Mouse (Mus musculus): ENCODE results near the gene Cib4. TPM values are rescaled to one million over a fixed set of nuclear protein-coding genes. Genes with fewer than 3 reads are reported as not detected.

Cib4 gene
- polyA plus RNA-seq, 1 experiment from 2014 or later: not detected

DNA sequence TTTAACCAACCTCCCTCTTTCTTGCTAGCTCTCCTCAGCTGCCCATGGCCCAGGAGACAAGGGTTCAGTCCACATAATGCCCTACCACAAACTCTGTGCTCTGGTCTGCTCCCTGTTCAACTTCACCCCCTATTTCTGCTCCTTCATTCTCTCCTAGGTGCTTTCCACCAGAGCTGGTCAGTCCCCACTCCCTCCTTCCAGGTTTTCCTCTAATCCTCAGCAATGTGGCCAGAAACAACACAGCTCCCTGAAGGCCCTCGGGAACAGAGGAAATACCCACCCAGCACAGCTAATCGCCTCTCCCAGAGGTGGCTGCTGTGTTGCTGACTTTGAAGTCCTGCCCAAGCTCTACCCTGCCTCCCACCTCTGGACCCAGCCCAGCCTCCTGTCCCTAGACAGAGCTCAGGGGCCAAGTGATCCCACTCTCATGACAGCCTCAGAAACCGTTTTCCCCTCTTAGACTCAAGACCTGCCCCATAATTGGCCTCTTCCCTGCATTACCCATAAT lies 14.4 kb upstream of the Cib4 start:
- Histone ChIP-seq H3K9ac (no peak overlapping the region), H3K4me3 (replicated peaks) (no peak overlapping the region), H3K4me2 (no peak overlapping the region), H3K36me3 (replicated peaks) (no peaks in the 10 kb centered on the region), H3K27me3 (no peaks in the 10 kb centered on the region; the same call in 1 of the 2 replicates), H3K27ac (no peak overlapping the region), H3K9me3 (no peaks in the 10 kb centered on the region), H3K4me1 (no peaks in the 10 kb centered on the region)
- 36% methylated on average over 3 of the region's 3 CpGs for WGBS
- ATAC-seq (ENCODE audit: low FRiP score): no peak

DNA sequence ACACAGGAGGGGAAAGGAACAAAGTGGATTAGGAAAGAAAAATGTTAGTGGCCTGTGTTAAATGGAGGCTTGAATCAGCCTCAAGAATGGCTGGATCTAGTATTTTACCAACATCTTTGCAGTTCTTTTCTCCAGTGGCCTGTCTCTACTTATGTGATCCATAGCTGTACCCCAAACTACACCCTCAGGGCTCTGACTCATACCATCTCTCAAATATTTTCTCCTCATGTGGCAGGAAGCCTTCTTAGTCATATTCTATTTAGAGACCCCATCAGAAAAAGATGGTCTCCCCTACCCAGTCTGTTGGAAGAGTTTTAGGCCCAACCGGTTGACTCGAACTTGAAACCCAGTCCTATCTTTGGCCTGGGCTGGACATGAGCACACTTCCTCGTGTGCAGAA lies 13.8 kb upstream of the Cib4 start:
- H3K9ac ChIP-seq: no peak overlapping the region
- no peak overlapping the region for H3K27ac ChIP-seq
- no peaks in the 10 kb centered on the region for H3K4me1 ChIP-seq
- H3K9me3 ChIP-seq: no peaks in the 10 kb centered on the region
- H3K4me2 ChIP-seq: no peak overlapping the region
- no peaks in the 10 kb centered on the region; the same call in 1 of the 2 replicates for H3K27me3 ChIP-seq
- H3K36me3 ChIP-seq (replicated peaks): no peaks in the 10 kb centered on the region
- ATAC-seq (ENCODE audit: low FRiP score): no peak
- 82% methylated on average over 3 of the region's 3 CpGs for WGBS
- no peak overlapping the region for H3K4me3 ChIP-seq (replicated peaks)

DNA sequence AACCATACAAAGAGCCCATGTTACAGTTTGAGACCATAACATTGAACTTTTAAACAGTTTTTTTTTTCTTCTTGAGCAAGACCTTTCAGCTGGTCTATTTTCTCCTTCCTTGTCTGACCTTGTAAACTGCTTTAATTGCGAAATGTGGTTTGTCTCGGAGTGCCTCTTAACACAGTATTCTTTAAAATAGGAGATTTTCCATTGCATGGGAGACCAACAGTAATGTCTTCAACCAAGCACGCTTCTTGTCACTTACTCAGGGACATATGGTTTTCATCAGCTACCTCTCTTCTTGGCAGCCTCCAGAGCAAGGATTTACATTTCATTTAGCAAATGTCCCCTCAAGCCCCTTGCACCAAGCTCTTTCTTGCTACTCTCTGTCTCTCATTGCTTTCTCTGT lies 10.6 kb upstream of the Cib4 start:
- no peak overlapping the region for H3K4me3 ChIP-seq (replicated peaks)
- no peak overlapping the region for H3K4me2 ChIP-seq
- H3K9ac ChIP-seq: no peak overlapping the region
- WGBS: 87% methylated on average over 3 of the region's 3 CpGs
- no peak for ATAC-seq (ENCODE audit: low FRiP score)
- H3K36me3 ChIP-seq (replicated peaks): no peaks in the 10 kb centered on the region
- no peaks in the 10 kb centered on the region; the same call in 1 of the 2 replicates for H3K27me3 ChIP-seq
- no peaks in the 10 kb centered on the region for H3K4me1 ChIP-seq
- no peaks in the 10 kb centered on the region for H3K9me3 ChIP-seq
- H3K27ac ChIP-seq: no peak overlapping the region

DNA sequence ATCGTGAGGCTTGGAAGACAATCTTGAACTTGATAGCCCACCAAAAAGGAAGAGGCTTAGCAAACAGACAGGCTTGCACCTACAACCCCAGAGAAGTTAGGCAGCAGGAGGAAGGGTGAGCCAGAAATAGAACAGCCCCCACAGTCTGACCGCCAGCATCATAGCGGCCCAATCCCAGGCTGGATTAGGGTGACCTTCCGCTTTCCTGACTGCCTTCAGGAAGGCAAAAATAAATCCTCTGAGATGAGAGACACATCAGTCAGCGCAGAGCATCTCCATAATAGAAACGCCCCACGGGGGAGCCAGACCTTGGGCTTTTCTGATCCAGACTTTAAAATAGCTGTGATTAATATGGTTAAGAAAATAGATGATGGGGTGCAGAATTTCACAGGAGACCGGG lies 9.3 kb upstream of the Cib4 start:
- H3K9ac ChIP-seq: no peak overlapping the region

DNA sequence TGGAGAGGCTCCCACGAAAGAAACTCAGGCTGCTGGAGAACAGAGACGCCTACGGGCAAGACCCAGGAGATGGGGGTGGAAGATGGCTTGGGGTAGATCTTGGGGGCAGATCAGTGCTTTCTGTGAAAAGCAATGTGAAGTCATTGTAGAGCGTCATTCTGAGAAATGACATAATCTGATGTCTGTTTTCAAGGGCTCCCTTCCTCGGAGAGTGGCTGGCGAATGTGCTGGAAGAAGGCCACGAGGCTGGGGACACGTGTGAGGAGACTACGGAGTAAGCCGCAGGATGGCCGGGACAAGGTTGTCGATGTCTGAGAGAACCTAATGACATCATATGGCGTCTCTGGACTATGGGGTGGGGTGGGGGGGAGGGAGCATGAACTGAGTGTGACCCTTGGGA lies 8.3 kb upstream of the Cib4 start:
- no peak overlapping the region for H3K4me3 ChIP-seq (replicated peaks)
- no peaks in the 10 kb centered on the region for H3K9me3 ChIP-seq
- no peak for ATAC-seq (ENCODE audit: low FRiP score)
- no peaks in the 10 kb centered on the region for H3K27me3 ChIP-seq
- H3K36me3 ChIP-seq (replicated peaks): no peaks in the 10 kb centered on the region
- H3K27ac ChIP-seq: no peak overlapping the region
- whole genome bisulfite sequencing: 93% methylated on average over 13 of the region's 13 CpGs
- no peak overlapping the region for H3K4me2 ChIP-seq
- H3K9ac ChIP-seq: no peak overlapping the region
- H3K4me1 ChIP-seq: no peaks in the 10 kb centered on the region; the same call in 1 of the 2 replicates

More for the DNA sequence above, 9.3 kb upstream of the Cib4 start:
- no peak for ATAC-seq (ENCODE audit: low FRiP score)
- H3K36me3 ChIP-seq (replicated peaks): no peaks in the 10 kb centered on the region
- no peaks in the 10 kb centered on the region; the same call in 1 of the 2 replicates for H3K27me3 ChIP-seq
- 80% methylated on average over 8 of the region's 8 CpGs for WGBS
- no peaks in the 10 kb centered on the region for H3K9me3 ChIP-seq
- H3K4me2 ChIP-seq: no peak overlapping the region
- no peaks in the 10 kb centered on the region; the same call in 1 of the 2 replicates for H3K4me1 ChIP-seq
- H3K27ac ChIP-seq: no peak overlapping the region
- no peak overlapping the region for H3K4me3 ChIP-seq (replicated peaks)

DNA sequence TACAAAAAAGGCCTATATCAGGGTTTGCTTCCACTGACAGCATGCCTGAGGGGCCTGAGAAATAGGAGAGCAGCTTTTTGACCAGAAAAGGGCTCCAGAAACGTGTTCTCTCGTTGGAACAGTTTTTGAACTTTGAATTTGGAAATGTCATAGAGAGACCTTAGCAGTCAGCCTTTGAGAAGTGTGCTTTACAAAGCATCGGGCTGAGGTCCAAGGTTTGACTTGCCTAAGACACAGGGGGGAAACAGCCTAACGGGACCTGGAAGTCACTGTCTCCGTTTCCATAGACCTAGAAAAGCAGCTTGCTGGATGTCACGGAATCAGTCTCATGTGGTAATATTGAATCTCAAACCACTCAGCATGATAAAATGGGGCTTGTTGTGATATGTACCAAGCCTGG lies 6.4 kb upstream of the Cib4 start:
- Histone ChIP-seq H3K36me3 (replicated peaks) (no peaks in the 10 kb centered on the region), H3K4me1 (peaks cover 2% of the 10 kb centered on the region; the same call in 1 of the 2 replicates), H3K4me2 (no peak overlapping the region), H3K27ac (no peak overlapping the region), H3K27me3 (no peaks in the 10 kb centered on the region), H3K4me3 (replicated peaks) (no peak overlapping the region), H3K9me3 (no peaks in the 10 kb centered on the region), H3K9ac (no peak overlapping the region)
- ATAC-seq (ENCODE audit: low FRiP score): no peak
- 88% methylated on average over 6 of the region's 6 CpGs for WGBS

DNA sequence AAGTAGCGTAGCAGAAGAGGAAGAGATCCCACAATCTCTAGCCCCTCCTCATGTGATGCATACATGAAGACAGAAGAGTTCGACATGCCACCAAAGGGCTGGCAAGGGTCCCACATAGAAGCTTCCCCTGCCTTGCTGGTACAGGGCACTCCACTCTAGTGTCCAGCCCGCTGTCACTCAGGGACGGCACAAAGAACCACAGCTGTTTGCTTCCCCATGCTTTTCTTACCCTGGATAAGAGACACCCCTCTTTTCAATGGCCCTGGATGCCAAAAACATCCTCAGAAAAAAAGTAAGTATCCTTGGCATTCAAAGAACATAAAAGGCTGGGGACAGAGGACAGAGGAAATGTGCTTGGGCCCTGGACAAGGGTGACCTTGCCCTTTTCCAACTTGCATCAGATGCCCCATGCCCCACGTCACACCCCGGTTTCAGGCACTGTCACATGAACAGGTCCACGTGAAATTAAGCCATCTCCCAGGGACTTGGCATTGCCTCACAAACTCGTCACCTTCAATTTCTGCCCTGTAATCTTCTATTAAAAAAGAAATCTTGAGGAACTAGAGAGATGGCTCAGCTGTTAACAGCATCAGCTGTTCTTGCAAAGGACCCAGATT lies 5.5 kb upstream of the Cib4 start:
- no peak overlapping the region for H3K9ac ChIP-seq
- H3K27ac ChIP-seq: no peak overlapping the region
- no peaks in the 10 kb centered on the region for H3K36me3 ChIP-seq (replicated peaks)
- H3K27me3 ChIP-seq: no peaks in the 10 kb centered on the region
- H3K4me1 ChIP-seq: peaks cover 2% of the 10 kb centered on the region; the same call in 1 of the 2 replicates
- H3K9me3 ChIP-seq: no peaks in the 10 kb centered on the region
- H3K4me2 ChIP-seq: no peak overlapping the region
- 83% methylated on average over 8 of the region's 8 CpGs for WGBS
- no peak for ATAC-seq (ENCODE audit: low FRiP score)
- H3K4me3 ChIP-seq (replicated peaks): no peak overlapping the region

DNA sequence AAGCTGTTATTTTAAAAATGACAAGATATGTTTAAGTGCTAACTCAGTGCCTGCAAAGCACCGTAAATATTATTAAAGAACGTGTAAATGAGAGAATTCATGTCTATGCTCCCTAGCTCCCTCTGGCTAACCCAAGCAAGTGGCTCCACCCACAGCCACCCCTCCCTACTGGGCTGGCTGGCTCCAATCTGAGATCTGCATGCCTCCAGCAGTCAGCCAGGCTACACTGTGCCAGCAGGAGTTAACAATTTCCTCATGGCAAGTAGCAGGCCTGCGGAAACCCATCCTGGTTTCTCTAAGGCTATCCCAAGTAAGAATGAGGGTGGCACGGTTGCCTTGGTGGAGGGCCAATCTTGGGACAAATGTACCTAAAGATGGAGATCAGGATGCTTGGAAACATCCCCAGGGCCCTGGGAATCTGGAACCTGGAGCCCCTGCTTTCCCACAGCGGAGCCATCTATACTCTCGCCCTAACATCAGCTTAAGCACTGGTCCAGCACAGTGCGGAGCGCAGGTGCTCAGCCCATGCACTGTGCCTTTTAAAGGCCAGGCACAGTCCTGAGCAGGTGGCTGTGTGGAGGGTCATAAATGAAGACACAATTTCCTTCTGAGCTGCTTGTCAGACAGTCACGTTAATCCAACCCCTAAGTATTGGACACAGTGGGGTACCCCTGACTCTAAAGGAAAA lies 4.8 kb upstream of the Cib4 start:
- Histone ChIP-seq H3K27me3 (no peaks in the 10 kb centered on the region), H3K4me2 (no peak overlapping the region), H3K27ac (no peak overlapping the region), H3K9me3 (no peaks in the 10 kb centered on the region), H3K36me3 (replicated peaks) (no peaks in the 10 kb centered on the region), H3K4me1 (peaks cover 2% of the 10 kb centered on the region; the same call in 1 of the 2 replicates), H3K4me3 (replicated peaks) (no peak overlapping the region), H3K9ac (no peak overlapping the region)
- ATAC-seq (ENCODE audit: low FRiP score): no peak
- WGBS: 65% methylated on average over 9 of the region's 9 CpGs

DNA sequence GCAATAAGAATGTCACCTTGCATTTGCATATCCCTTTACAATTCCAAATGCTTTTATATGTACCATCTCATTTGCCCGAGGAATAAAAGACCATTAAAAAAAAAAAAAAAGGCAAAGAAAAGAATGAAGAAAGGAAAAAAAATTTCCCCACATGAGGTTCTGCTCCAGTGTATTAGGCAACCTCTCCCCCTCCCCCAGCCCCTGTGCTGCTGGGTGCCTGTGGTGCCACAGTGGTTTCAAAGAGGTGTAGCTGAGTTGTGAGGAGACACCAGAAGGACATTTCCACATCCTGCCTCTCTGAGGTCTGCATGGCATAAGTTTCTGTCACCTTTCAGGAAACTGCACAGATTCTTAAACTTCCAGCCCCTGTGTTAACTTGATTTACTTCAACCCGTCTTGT lies 3.0 kb upstream of the Cib4 start:
- ATAC-seq (ENCODE audit: low FRiP score): no peak
- 51% methylated on average over 2 of the region's 2 CpGs for WGBS
- peaks cover 2% of the 10 kb centered on the region; the same call in 1 of the 2 replicates for H3K4me1 ChIP-seq
- H3K9me3 ChIP-seq: no peaks in the 10 kb centered on the region
- no peak overlapping the region for H3K4me3 ChIP-seq (replicated peaks)
- H3K27me3 ChIP-seq: 0 out of 2 replicates have a peak, but pooled peaks cover 5% of the 10 kb centered on the region
- H3K9ac ChIP-seq: no peak overlapping the region
- H3K27ac ChIP-seq: no peak overlapping the region
- H3K36me3 ChIP-seq (replicated peaks): no peaks in the 10 kb centered on the region
- no peak overlapping the region for H3K4me2 ChIP-seq

DNA sequence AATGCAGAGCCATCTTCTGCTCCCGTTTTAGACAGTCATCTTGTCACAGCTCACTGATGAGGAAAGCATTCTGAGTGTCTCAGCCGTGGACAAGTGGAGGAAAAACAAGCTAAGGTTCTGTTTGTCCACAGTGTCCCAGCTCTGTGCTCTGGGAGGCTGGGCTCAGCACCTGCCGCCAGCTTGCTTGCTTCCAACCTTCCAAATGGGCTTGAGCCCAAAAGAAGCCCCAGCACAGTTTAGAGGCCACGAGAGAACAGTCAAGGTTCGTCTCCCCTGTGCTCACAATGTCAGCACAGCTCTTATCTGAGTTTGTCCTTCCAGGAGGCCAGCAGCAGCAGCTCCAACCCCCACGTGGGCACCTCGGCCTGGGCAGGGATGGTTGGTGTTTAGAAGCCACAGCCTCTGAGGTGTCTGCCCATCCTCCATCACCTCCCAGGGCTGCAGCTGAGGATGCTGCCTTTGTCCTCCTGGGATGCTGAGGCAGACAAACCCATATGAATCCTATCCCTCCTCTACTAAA lies 9.5 kb downstream of the Cib4 start:
- Histone ChIP-seq H3K4me2 (no peak overlapping the region), H3K27ac (no peak overlapping the region), H3K9me3 (no peaks in the 10 kb centered on the region), H3K9ac (no peak overlapping the region), H3K4me3 (replicated peaks) (no peak overlapping the region), H3K4me1 (no peaks in the 10 kb centered on the region), H3K27me3 (no peaks in the 10 kb centered on the region), H3K36me3 (replicated peaks) (no peaks in the 10 kb centered on the region)
- no peak for ATAC-seq (ENCODE audit: low FRiP score)
- 77% methylated on average over 7 of the region's 7 CpGs for WGBS

DNA sequence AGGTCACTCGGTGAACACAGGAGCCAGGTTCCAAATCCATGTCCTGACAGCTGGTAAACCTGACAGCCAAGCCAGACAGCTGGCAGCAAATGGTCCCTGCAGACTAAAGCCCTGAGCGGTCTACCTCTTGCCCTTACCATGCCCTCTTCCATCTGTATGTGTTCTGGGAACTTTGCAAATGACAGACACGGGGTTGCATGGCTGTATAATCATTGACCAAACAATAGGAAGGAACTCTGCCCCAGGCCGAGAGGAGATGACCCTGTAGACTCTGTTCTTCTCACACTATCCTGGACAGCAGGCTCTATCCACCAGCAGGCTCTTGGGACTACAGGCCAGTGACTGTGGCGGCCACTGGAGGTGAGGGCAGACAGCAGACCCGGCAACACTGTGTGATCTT lies 11.0 kb downstream of the Cib4 start:
- Histone ChIP-seq H3K4me1 (no peaks in the 10 kb centered on the region), H3K4me3 (replicated peaks) (no peak overlapping the region), H3K27ac (no peak overlapping the region), H3K9ac (no peak overlapping the region), H3K9me3 (no peaks in the 10 kb centered on the region), H3K36me3 (replicated peaks) (no peaks in the 10 kb centered on the region), H3K4me2 (no peak overlapping the region), H3K27me3 (peaks cover under 1% of the 10 kb centered on the region; the same call in 1 of the 2 replicates)
- no peak for ATAC-seq (ENCODE audit: low FRiP score)
- 76% methylated on average over 6 of the region's 6 CpGs for WGBS

DNA sequence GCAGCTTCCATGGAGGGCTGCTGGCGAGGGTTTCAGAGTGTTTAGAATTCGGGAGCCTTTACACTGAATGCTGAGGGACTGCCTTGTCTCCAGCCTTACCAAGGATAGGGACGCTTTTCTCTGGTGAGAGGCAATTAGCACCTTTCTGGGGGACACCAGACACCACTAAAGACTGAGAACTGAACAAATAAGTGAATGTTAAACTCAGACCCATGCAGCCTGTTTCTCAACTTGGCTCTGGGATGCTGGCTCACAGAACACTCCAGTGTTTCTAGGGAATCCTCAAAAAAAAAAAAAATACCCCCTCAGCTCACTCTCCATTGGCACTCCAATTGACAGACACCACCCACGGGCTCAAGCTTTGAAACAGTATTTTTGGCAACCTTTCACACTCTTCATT lies 16.7 kb downstream of the Cib4 start:
- WGBS: 37% methylated on average over 4 of the region's 4 CpGs
- H3K4me1 ChIP-seq: peaks cover 8% of the 10 kb centered on the region; the same call in 1 of the 2 replicates
- H3K4me2 ChIP-seq: no peak overlapping the region
- ATAC-seq (ENCODE audit: low FRiP score): no peak
- H3K27me3 ChIP-seq: peaks cover 13% of the 10 kb centered on the region
- no peaks in the 10 kb centered on the region for H3K36me3 ChIP-seq (replicated peaks)
- no peaks in the 10 kb centered on the region for H3K9me3 ChIP-seq
- no peak overlapping the region for H3K9ac ChIP-seq
- no peak overlapping the region for H3K4me3 ChIP-seq (replicated peaks)
- no peak overlapping the region for H3K27ac ChIP-seq

Measured in forebrain, embryonic 12.5 days (tissue).